Mouse (Mus musculus) cerebellum, adult (tissue): Measurements from ENCODE around the gene Asprv1.

ENCODE experiments used
- ATAC-seq: cut with Nextera tagmentation; 2 replicates; pipeline ENCODE4 v1.9.2; 2017; ENCODE audit warnings: mild to moderate bottlenecking, moderate library complexity, mixed read lengths; ENCODE audit not compliant: insufficient number of reproducible peaks, low FRiP score, low TSS enrichment

The Asprv1 gene

DNA sequence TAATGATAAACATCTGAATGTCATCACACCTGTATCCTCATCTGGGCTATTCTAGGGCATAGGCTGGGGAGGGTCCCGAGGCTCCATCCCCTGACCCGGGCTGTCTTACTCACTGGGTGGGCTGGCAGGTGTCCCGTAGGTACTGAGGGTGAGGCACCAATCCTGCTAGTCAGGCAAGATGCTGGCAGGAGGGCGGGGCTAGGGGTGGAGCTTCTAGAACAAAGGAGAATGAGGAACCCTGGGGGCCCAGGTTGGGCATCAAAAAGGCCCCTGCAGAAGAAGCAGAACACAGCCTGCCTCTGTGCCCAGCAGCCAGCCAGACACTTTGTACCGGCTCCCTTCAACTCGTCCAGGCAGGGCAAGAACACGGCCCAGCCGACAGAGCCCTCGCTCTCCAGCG is at the start of gene Asprv1:
Asprv1 (plus strand) TSS at position 219 of the 400 bp plus-strand sequence.
- ATAC-seq, result no peak

DNA sequence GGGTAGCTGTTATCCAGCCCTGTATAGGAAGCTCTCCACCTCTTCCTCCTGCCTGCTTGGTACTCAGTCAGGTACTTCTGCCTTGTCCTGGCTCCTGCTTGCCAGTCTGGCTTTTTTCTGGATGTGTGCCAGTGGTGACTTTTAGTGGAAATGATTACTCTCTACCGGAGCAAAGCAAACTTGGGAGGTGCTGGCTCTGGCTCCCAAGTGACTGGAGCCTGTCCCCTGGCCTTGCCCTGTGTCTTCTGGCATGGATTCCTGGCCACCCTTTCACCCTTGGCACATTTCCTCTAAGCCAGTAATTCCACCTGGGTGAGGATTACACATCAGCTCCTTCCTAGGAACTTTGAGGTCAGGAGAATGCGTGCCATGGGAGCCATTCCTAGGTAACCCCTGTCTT is 49.6 kb upstream of the Asprv1 start:
- no peak for ATAC-seq

DNA sequence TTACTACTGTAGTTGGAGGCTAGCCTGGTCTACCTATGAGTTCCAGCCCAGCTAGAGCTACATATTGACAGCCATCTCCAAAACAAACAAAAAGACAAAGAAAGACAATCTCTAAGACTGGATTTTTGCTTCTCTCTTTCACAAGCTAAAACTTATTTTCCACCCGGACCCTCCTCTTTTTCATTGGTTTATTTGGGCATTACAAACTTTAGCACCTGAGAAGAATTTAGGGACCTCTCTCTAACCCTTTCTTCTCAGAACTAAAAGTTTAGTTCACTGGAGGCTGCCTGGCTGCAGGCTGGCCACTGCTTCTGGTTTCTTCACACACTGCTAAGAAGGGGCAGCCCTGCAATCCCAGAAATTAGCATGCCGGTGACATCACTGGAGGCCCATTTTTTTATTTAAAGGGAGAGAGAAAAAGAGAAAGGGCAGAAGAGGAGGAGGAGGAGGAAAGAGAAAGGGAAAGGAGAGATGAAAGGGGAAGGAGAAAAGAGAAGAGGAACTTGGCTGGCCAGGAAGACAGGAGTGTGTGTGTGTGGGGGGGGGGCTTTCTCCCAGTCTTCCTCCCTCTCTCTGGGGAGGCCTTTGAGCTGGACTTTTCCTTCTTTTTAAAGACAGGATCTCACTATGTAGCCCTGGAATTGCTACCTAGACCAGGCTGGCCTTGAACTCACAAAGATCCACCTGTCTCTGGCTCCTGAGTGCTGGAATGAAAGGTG is 48.7 kb upstream of the Asprv1 start:
- ATAC-seq, result no peak

DNA sequence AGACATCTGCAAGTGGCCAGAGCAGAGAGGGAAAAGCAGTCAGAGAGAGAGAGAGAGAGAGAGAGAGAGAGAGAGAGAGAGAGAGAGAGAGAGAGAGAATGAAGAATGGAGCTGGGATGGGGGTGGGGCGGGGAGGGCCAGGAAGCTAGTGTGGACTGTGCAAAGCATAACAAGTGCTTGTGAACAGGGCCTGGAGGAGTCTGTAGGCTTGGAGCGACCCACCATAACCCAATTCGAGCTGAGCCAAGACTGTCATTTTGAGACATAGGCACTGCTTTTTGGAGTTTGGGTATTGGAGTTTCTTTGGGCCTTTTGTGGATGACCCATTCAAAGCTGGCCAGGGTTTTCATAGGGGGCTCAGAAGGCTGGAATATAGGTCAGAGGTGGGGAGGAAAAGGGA is 48.0 kb upstream of the Asprv1 start:
- no peak for ATAC-seq

DNA sequence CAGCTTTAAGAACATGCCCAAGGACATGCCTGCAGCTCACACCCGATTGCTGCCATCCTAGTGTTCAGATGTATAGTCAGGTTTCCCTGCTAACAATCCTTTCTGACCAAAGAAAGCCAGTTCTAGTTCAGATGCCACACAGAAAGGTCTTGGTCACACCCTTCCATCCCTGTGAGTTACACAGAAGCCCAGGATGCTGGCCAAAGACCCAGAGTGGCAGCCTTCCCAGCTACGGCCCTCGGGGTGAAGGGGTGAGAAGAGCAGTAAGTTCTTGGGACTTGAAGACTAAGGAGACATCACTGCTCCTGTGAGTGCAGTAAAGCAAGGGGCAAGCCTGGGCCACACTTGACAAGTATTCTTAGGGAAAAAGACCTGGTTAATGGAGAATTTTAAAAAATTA is 44.8 kb upstream of the Asprv1 start:
- no peak for ATAC-seq

DNA sequence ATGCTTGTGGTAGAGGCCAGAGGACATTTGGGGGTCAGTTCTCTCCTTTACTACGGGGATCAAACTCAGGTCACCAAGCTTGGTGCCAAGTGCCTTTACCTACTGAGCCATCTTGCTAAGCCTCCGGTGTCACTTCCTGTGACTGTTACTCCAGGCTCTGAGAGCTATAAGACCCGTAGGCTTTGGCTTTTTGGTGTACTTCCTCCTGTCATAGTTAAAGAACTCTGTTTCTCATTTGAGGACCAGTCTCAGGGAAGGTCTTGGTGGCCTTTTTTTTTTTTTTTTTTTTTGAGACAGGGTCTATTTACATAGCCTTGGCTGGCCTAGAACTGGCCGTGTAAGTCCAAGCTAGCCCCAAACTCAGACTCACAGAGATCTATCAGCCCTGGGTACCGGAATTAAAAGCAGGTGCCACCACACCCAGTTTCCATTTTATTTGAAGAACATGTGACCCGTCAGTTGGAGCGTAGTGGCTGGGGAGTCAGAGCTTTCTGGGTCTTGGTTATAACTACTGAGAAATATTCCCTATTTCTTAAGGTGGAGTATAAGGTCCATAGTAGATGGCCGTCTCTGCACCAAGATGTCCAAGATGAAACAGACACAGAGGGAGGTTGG is 44.3 kb upstream of the Asprv1 start:
- ATAC-seq, result no peak

DNA sequence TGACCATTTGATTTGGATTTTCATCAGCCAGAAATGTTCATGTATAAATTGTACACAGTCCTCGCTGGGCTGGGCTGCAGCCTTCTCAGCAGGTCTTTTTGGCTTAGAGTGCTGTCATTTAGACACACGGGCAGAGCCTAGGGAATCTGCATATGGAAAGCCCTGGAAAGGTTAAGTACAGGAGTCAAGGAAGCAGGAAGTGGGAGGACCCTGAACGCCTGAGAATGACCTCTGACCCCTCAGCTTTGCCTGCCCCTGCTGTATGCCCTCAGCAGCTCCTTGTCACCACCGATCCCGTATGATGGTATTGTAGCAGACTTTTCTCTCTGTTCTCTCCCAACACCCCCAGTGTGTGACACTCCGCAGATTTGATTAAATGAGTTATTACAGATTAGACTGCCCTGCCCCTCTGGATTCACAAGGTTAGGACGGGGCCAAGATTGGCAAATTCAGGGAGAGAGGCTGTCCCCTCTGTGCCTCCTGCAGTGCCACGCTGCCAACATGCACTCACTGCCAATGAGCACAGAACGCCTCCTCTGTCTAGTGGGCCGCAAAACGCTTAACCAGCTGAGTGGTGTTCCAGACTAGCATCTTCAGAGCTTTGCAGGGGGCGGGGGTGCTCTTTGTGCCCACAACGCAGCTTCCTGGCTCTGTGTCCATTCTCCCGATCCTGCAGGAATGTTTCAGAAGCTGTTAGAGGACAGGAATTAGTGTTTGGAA is 43.5 kb upstream of the Asprv1 start:
- ATAC-seq, result peak; percentile 38

DNA sequence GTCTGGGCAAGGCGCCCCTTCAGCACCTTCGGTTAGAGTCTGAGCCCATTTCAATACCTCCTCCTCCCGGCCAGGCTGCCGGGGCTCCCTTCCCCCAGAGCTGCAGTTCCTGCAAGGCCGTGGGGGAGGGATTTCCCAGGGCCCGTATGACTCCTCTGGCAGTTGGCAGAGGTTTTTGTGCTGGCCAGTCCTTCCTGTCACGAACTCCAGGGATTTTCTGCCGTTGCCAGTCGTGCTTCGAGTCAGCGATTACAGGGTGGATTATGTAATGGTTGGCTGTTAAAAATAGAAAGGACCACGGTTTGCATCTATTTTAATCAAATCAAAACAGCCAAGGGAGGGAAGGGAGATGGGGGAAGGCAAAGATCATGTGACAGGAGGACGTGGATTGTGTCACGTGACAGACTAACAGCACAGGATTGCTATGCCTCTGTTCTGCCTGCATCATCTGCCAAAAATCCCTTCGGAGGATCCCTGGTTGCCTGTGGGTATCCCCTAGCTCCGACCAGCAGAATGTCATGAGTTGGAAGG is 42.8 kb upstream of the Asprv1 start:
- peak; percentile 85 for ATAC-seq

DNA sequence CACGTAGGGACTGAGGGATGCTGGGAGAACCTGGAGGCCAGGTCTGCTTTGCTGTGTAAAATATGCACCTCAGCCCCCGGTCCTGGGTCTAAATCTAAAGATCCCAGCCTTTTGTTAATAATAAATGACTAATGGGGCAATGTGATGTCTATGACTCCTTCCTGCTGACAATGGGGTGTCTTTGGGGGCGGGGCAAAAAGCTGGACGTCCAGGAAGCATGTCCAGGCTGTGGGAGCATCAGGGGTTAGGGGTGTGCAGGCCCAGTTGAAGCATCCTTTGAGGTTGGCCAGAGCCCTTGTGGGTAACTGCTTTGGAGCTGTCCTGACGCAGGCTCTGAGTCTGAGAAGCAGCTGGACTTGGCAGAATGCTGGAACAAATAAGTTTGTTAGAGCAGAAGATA is 41.9 kb upstream of the Asprv1 start:
- no peak for ATAC-seq

DNA sequence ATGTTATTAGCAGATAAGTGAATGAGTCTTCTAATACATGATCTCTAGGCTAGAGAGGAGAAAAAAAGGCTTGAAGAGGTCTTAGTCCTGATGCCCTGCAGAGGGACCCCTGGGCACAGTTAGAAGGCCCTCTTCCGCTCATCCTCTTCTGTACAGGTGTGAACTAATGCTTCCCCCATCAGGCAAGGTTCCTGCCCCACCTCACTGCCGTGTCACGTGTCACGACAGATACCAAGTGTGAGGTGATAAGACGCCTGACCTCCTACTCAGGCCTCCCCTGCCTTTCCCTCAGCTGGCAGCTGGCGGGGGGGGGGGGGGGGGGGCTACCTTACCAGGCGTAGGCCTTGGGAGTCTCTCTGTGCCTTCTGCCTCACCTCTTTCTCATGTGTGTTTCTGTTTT is 39.5 kb upstream of the Asprv1 start:
- no peak for ATAC-seq

DNA sequence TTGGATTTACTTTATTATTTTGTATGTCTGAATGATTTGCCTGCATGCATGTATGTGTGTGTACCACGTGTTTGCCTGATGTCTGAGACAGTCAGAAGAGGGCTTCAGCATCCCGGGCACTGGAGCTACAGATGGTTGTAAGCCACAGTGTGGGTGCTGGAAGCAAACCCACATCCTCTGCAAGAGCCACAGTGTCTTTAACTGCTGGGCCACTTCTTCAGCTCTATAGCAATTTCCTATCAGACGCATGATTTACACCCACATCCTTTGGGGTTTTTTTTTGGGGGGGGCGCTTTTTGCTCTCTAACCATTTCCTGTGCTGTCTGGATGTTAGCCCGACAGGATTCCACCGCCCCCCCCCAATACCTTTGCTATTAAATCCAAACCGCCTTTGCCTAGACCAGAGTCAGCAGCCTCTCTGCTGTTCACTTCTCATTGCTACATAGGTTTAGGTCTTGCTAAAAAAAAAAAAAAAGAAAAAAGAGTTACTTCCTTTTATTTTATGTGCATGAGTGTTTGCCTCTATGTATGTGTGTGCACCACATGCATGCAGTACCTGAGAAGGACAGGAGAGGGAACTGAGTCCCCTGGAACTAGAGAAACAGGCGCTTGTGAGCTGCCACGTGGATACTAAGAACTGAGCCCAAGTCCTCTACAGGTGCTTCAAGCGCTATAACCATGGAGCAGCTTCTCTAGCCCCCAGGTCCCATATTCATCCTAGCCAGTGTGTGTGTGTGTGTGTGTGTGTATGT is 34.6 kb upstream of the Asprv1 start:
- no peak for ATAC-seq

DNA sequence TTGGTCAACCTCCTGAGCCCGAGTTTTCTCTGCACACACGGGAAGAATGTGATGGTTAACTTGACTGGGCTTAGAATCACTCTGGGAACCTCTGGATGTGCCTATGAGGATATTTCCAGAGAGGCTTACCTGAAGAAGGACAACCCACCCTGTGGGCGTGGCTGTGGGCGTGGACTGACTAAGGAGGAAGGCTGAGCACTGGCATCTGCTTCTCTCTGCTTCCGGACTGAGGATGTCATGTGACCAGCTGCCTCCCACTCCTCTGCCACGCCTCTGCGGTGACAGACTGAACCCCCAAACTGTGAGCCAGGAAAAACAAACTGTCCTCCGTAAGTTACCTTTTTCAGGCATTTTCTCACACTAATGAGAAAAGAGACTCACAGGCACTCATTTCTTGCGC is 33.3 kb upstream of the Asprv1 start:
- 0 out of 2 replicates have a peak, but pooled peaks have one; percentile 45 for ATAC-seq

DNA sequence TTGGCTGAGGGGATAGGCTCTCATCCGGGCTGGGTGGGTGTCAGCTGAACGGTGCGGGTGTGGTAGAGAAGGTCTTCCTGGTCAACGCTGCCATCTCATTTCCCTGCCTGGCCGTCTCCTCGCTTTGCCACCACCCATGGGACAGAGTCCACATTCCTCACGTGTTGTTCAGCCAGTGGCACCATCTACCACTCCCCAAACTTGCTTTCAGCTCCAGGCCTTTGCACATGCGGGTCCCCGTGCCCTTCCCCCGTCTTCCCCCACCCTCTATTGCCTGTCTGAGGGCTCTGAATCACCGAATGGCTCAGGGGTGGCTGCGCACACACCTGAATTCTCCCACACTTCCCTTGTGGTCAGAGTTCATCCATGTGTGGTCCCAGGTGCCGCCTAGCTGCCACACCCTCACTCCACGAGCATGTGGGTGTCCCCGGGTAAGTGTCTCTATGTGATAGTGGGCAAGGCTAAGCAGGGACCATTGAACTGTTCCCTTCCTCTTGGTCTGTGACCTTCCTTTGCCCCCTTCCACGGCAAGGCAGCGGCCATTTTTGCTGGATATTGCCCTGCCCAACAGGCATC is 32.0 kb upstream of the Asprv1 start:
- ATAC-seq, result no peak

DNA sequence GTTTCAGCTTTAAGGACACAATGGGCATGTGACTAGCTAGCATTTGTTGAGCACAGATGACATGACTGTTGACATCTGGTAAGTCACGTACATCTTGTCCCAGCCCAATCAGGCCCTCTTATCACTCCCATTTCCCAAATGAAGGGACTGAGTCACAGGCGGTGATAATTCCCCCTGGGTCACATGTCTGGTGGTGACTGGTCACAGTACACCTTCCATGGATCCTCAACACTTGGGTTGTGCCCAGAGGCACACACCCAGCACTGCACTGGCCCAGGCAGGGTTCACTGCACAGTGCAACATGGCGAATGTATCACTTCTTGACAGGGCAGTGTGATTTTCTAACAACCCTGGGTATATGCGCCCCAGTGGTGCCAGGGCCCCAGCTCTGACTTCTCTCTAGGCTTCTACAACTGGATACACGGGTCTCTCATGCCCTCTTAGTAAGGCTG is 29.2 kb upstream of the Asprv1 start:
- ATAC-seq, result 0 out of 2 replicates have a peak, but pooled peaks have one; percentile 19

DNA sequence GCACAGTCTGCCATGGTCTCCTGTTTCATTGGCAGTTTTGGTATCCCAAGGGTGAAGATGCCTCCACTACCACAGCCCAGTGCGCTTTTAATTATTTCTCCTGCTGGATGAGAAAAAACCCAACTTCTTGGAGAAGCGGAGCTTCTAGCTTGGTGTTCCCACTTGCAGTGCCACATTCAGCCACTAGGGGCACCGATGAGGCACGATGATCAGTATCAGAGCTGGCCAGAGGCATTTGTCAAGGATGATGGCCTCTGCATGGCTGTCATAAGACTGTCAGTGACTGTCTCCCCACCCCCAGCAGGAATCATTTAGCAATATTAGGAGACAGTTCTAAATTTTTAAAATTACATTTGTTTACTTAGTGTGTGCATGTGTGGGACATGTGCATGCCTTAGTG is 28.8 kb upstream of the Asprv1 start:
- peak; percentile 67 for ATAC-seq

DNA sequence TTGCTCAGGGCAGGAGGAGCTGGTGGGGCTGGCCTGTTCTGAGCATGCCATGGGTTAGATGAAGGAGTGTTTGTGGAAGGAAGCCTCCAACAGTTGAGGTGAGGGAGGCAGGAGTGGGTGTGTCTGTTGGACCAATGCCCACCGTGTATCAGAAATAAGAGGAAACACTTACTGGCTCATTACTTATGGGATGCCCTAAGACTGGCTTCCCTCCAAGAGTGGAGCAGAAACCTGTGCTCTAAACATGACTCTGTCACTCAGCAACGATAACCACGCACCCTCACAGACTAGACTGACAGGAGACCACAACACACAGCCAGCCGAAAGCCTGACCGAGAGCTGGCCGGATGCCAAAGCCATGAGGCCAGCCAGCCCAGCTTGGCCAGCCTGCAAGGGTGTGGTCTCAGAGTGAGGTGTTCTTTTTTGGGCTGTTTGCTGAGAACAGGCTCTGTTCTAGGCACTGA is 28.0 kb upstream of the Asprv1 start:
- ATAC-seq, result no peak

DNA sequence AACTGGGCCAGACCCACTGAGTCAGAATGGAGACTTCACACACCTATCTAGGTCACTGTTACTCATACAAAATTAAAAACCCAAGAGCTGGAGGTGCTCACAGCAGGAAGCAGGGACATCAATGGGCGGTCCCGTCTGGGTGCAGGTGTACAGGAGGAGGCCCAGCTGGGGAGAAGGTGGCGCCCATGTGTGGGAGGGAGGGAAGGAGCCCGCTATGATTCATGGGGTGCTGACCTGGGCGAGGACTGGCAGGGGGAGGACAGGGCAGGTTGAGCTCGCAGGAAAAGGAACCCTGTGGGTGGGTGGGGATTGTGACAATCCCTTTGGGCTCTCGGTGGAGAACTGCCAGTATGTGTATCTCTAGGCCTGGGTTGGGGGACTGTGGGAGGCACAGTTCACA is 22.7 kb upstream of the Asprv1 start:
- ATAC-seq, result no peak

DNA sequence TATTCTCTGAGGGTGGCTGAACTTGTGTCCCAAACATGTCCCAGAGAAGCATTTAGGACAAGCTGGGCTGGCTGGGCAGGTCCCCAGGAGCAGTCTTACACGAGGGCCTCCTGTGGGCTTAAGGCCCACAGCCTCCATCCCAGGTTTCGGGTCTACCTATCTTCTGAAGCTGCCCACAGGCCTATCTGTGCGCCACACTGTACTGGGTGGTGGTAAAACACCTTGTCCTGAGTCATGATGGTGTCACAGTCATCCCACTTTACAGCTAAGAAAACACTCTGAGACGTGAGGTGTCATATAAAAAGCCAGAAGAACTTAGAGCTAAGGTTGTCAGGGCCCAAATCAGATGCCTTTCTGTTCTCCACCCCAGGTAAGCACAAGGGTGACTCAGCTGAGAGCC is 21.7 kb upstream of the Asprv1 start:
- no peak for ATAC-seq

DNA sequence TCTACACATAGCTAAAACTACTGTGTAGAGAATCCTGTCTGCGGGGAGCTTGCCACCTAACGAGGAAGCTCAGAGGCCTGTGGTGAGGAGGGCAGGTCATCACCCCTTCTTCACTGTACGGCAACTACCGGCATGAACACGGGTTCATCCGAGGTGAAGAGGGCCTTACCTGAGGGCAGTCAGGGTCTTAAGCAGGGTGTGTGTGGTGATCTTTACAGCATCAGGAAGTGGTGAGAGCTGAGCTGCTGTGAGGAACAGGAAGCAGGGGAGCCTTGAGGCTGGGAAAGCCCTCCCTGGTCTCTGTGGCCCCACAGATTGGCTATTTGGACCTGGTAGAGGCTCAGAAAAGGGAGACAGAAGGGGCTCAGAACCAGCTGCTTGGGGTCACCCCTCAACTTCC is 20.5 kb upstream of the Asprv1 start:
- no peak for ATAC-seq

DNA sequence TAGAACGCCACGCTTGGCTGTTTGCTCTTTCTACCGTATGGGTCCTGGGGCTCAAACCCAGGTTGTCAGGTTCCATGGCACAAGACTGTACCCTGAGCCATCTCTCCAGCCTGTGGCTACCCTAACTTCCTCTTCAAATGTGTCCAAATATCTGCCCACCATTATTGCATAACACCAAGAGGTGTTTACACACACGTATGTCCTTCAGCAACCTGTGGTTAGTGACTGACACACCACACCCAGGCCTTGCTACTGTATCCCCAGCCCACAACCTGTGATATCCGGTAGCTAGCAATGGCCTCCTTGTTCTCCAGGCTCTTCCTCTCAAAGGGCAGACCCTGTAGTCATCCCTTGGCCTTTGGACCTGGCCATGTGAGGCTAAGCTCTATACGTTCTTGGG is 18.7 kb upstream of the Asprv1 start:
- no peak for ATAC-seq
